Mouse (Mus musculus): ENCODE measurements at regions not wholly inside any gene's neighbourhood (a gene's known extent, or its start where the extent isn't known, plus 50 kb on each side); places are given as distances from the start of the nearest gene placed in this dataset.

DNA sequence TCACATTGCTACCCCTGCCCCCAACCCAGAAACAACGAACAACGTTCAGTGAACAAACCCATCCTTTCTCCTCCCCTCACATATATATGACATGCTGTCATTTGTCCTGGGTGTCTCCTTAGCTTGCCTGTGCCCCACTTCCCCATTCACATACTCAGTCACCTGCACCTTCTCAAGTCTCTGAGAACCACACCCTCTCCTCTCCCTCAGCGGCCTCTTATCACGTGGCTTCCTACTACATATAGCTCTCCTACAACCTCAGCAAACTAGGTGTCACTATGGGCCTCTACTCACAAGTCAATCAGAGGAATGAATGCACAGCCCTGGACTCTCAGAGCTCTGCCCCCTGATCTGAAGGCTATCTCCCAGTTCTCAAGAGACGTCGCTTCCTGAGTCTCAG lies 459.2 kb upstream of the Cdh11 start:
- Histone ChIP-seq H3K4me3 (ENCODE audit: low read depth, low read length) (no peak overlapping the region), H3K4me1 (ENCODE audit: control insufficient read depth, insufficient read depth, low read length) (no peaks in the 10 kb centered on the region), H3K36me3 (replicated peaks; ENCODE audit: control insufficient read depth, insufficient read depth, low read depth, low read length) (no peaks in the 10 kb centered on the region), H3K9me3 (replicated peaks; ENCODE audit: control insufficient read depth, low read length) (no peaks in the 10 kb centered on the region), H3K27me3 (ENCODE audit: control insufficient read depth, insufficient read depth, low read length) (no peaks in the 10 kb centered on the region), H3K4me2 (ENCODE audit: low read depth, low read length) (no peak overlapping the region), H3K9ac (replicated peaks; ENCODE audit: low read length) (no peak overlapping the region), H3K27ac (replicated peaks; ENCODE audit: low read depth, low read length) (no peak overlapping the region)
- ATAC-seq (replicated peaks; ENCODE audit: insufficient number of reproducible peaks, low FRiP score, low TSS enrichment, low read depth) (no peak), DNase-seq (ENCODE audit: low spot score) (no peak)
- 84% methylated on average over 6 of the region's 6 CpGs for WGBS

DNA sequence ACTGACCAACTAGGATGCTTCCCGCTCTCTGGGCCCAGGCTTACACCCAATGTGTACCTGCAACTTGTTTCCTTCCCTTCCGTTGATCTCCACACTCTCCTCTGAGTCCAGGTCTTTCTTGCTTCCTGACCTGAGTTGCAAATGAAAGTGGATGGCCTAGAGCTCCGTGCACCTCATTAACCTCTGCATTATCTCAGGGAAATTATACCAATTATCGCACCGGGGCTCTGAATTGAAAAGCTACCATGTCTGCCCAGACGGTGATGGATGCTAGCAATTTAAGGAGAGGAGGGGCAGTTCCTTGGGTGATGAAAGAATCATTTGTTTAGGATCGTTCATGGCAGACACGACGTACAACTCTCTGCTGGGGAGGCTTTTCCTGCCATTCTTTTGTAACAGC lies 460.4 kb upstream of the Cdh11 start:
- WGBS: 18% methylated on average over 9 of the region's 9 CpGs
- no peaks in the 10 kb centered on the region for H3K27me3 ChIP-seq (ENCODE audit: control insufficient read depth, insufficient read depth, low read length)
- no peak for ATAC-seq (replicated peaks; ENCODE audit: insufficient number of reproducible peaks, low FRiP score, low TSS enrichment, low read depth)
- no peaks in the 10 kb centered on the region for H3K36me3 ChIP-seq (replicated peaks; ENCODE audit: control insufficient read depth, insufficient read depth, low read depth, low read length)
- no peak overlapping the region for H3K9ac ChIP-seq (replicated peaks; ENCODE audit: low read length)
- no peak for DNase-seq (ENCODE audit: low spot score)
- H3K4me1 ChIP-seq (ENCODE audit: control insufficient read depth, insufficient read depth, low read length): no peaks in the 10 kb centered on the region
- no peak overlapping the region for H3K4me2 ChIP-seq (ENCODE audit: low read depth, low read length)
- no peaks in the 10 kb centered on the region for H3K9me3 ChIP-seq (replicated peaks; ENCODE audit: control insufficient read depth, low read length)
- no peak overlapping the region for H3K27ac ChIP-seq (replicated peaks; ENCODE audit: low read depth, low read length)
- H3K4me3 ChIP-seq (ENCODE audit: low read depth, low read length): no peak overlapping the region

- Histone ChIP-seq H3K4me2 (ENCODE audit: low read depth, low read length) (no peak overlapping the region), H3K27me3 (ENCODE audit: control insufficient read depth, insufficient read depth, low read length) (no peaks in the 10 kb centered on the region), H3K36me3 (replicated peaks; ENCODE audit: control insufficient read depth, insufficient read depth, low read depth, low read length) (no peaks in the 10 kb centered on the region), H3K4me1 (ENCODE audit: control insufficient read depth, insufficient read depth, low read length) (no peaks in the 10 kb centered on the region), H3K9me3 (replicated peaks; ENCODE audit: control insufficient read depth, low read length) (no peaks in the 10 kb centered on the region), H3K9ac (replicated peaks; ENCODE audit: low read length) (no peak overlapping the region), H3K4me3 (ENCODE audit: low read depth, low read length) (no peak overlapping the region), H3K27ac (replicated peaks; ENCODE audit: low read depth, low read length) (no peak overlapping the region)
- DNase-seq (ENCODE audit: low spot score) (no peak), ATAC-seq (replicated peaks; ENCODE audit: insufficient number of reproducible peaks, low FRiP score, low TSS enrichment, low read depth) (no peak)
Measured at GRCm38 (mm10) chr8:103261236-103261635, 475.8 kb upstream of the Cdh11 start.

DNA sequence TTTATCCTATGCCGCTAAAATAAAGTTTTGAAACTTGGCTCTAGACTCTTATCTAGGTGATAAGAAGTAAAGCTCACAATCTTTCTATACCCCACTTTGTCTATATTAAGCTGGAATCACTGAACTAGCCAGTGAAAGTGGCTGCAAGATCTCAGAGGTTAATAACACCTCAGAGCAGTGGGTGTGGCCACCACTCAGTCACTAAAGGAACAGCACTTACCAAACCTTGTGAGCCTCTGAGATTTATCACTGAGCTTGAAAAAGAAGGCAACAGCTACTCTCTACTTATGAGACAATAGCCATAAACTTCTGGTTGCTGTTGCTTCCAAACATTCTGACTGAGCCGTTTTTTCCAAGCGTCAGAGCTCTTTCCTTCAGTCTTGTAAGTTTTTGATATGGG lies 484.6 kb upstream of the Cdh11 start:
- Histone ChIP-seq H3K27me3 (ENCODE audit: control insufficient read depth, insufficient read depth, low read length) (no peaks in the 10 kb centered on the region), H3K4me1 (ENCODE audit: control insufficient read depth, insufficient read depth, low read length) (peaks cover 2% of the 10 kb centered on the region), H3K4me2 (ENCODE audit: low read depth, low read length) (no peak overlapping the region), H3K9ac (replicated peaks; ENCODE audit: low read length) (no peak overlapping the region), H3K9me3 (replicated peaks; ENCODE audit: control insufficient read depth, low read length) (no peaks in the 10 kb centered on the region), H3K27ac (replicated peaks; ENCODE audit: low read depth, low read length) (no peak overlapping the region), H3K36me3 (replicated peaks; ENCODE audit: control insufficient read depth, insufficient read depth, low read depth, low read length) (no peaks in the 10 kb centered on the region), H3K4me3 (ENCODE audit: low read depth, low read length) (no peak overlapping the region)
- 83% methylated on average over 3 of the region's 3 CpGs for WGBS
- DNase-seq (ENCODE audit: low spot score): no peak
- no peak for ATAC-seq (replicated peaks; ENCODE audit: insufficient number of reproducible peaks, low FRiP score, low TSS enrichment, low read depth)

DNA sequence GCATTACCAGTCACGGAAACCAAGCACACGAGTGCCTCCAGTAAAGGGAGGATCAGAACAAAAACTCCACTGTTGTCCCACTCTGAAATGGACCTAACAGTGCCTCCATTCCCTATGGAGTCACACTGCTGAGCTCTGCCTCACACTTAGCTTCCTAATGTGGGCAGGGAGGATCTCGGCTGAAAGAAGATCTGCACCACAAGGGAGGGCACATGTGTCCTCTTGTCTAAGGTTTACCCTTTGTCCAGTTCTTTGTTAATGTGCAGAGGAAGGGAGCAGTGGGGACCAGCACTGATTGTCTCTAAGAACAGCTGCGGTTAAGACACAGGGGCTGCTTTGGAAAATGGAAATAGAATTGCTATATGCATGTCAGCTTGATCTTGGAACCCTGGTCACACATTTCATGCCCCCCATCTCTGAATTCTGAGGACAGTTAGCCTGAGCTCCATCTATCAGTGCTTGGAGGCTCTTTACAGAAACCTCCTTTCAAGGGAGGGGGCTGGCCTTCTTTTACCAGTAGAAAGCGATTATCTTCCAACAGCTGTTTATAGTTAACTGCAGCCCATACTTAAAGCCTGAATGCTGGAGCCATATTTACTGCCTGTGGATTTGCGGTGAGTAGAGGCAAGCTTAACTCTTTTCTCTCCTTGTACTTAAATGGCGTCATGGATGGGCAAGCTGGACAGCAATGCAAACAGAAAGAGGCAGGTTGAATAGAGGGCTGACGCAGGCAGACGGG lies 485.5 kb upstream of the Cdh11 start:
- WGBS: 24% methylated on average over 9 of the region's 9 CpGs
- peak; percentile 85 for DNase-seq (ENCODE audit: low spot score)
- Histone ChIP-seq H3K9me3 (replicated peaks; ENCODE audit: control insufficient read depth, low read length) (no peaks in the 10 kb centered on the region), H3K27ac (replicated peaks; ENCODE audit: low read depth, low read length) (peak overlapping the region; percentile 59), H3K4me3 (ENCODE audit: low read depth, low read length) (no peak overlapping the region), H3K36me3 (replicated peaks; ENCODE audit: control insufficient read depth, insufficient read depth, low read depth, low read length) (no peaks in the 10 kb centered on the region), H3K9ac (replicated peaks; ENCODE audit: low read length) (no peak overlapping the region), H3K4me2 (ENCODE audit: low read depth, low read length) (no peak overlapping the region), H3K27me3 (ENCODE audit: control insufficient read depth, insufficient read depth, low read length) (no peaks in the 10 kb centered on the region), H3K4me1 (ENCODE audit: control insufficient read depth, insufficient read depth, low read length) (peaks cover 2% of the 10 kb centered on the region)
- peak; percentile 77 for ATAC-seq (replicated peaks; ENCODE audit: insufficient number of reproducible peaks, low FRiP score, low TSS enrichment, low read depth)

GRCm38 (mm10) chr8:103272305-103273079 lies 487.1 kb upstream of the Cdh11 start:
- Histone ChIP-seq H3K9ac (replicated peaks; ENCODE audit: low read length) (peak overlapping the region; percentile 25), H3K27ac (replicated peaks; ENCODE audit: low read depth, low read length) (peak overlapping the region; percentile 17; the same call in 1 of the 2 replicates)

GRCm38 (mm10) chr8:103273476-103273875 lies 488.0 kb upstream of the Cdh11 start:
- Histone ChIP-seq H3K36me3 (replicated peaks; ENCODE audit: control insufficient read depth, insufficient read depth, low read depth, low read length) (no peaks in the 10 kb centered on the region), H3K4me2 (ENCODE audit: low read depth, low read length) (no peak overlapping the region), H3K4me1 (ENCODE audit: control insufficient read depth, insufficient read depth, low read length) (peaks cover 2% of the 10 kb centered on the region), H3K27ac (replicated peaks; ENCODE audit: low read depth, low read length) (no peak overlapping the region), H3K27me3 (ENCODE audit: control insufficient read depth, insufficient read depth, low read length) (no peaks in the 10 kb centered on the region), H3K9me3 (replicated peaks; ENCODE audit: control insufficient read depth, low read length) (no peaks in the 10 kb centered on the region), H3K9ac (replicated peaks; ENCODE audit: low read length) (no peak overlapping the region), H3K4me3 (ENCODE audit: low read depth, low read length) (no peak overlapping the region)
- 92% methylated on average over 2 of the region's 2 CpGs for WGBS
- ATAC-seq (replicated peaks; ENCODE audit: insufficient number of reproducible peaks, low FRiP score, low TSS enrichment, low read depth): no peak
- DNase-seq (ENCODE audit: low spot score): no peak

More at GRCm38 (mm10) chr8:103272305-103273079, 487.1 kb upstream of the Cdh11 start:
- H3K27me3 ChIP-seq (ENCODE audit: control insufficient read depth, insufficient read depth, low read length): no peaks in the 10 kb centered on the region
- H3K4me3 ChIP-seq (ENCODE audit: low read depth, low read length): no peak overlapping the region
- no peak overlapping the region for H3K4me2 ChIP-seq (ENCODE audit: low read depth, low read length)
- no peaks in the 10 kb centered on the region for H3K36me3 ChIP-seq (replicated peaks; ENCODE audit: control insufficient read depth, insufficient read depth, low read depth, low read length)
- no peaks in the 10 kb centered on the region for H3K9me3 ChIP-seq (replicated peaks; ENCODE audit: control insufficient read depth, low read length)
- H3K4me1 ChIP-seq (ENCODE audit: control insufficient read depth, insufficient read depth, low read length): peaks cover 2% of the 10 kb centered on the region
- ATAC-seq (replicated peaks; ENCODE audit: insufficient number of reproducible peaks, low FRiP score, low TSS enrichment, low read depth) (peak; percentile 66; the same call in 1 of the 2 replicates), DNase-seq (ENCODE audit: low spot score) (peak; percentile 40)
- 20% methylated on average over 5 of the region's 5 CpGs for WGBS

DNA sequence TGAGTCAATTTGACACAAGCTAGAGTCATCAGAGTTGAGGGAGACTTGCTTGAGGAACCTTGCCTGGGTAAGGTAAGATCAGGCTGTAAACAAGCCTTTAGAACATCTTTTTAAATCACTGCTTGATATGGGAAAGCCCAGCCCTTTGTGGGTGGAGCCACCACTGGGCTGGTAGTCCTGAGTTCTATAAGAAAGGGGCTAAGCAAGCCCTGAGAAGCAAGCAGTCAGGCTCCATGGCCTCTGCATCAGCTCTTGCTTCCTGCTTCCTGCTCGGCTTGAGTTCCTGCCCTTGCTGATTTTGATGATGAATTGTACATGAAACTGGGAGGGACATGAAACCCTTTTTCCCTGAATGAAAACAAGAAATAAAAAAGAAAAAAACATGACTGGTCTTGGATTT lies 496.4 kb upstream of the Cdh11 start:
- no peaks in the 10 kb centered on the region for H3K36me3 ChIP-seq (replicated peaks; ENCODE audit: control insufficient read depth, insufficient read depth, low read depth, low read length)
- DNase-seq (ENCODE audit: low spot score) (no peak), ATAC-seq (replicated peaks; ENCODE audit: insufficient number of reproducible peaks, low FRiP score, low TSS enrichment, low read depth) (no peak)
- no peaks in the 10 kb centered on the region for H3K9me3 ChIP-seq (replicated peaks; ENCODE audit: control insufficient read depth, low read length)
- 48% methylated on average over 1 of the region's 1 CpGs for WGBS
- H3K9ac ChIP-seq (replicated peaks; ENCODE audit: low read length): no peak overlapping the region
- H3K27me3 ChIP-seq (ENCODE audit: control insufficient read depth, insufficient read depth, low read length): no peaks in the 10 kb centered on the region
- no peak overlapping the region for H3K4me2 ChIP-seq (ENCODE audit: low read depth, low read length)
- no peak overlapping the region for H3K4me3 ChIP-seq (ENCODE audit: low read depth, low read length)
- no peak overlapping the region for H3K27ac ChIP-seq (replicated peaks; ENCODE audit: low read depth, low read length)
- H3K4me1 ChIP-seq (ENCODE audit: control insufficient read depth, insufficient read depth, low read length): no peaks in the 10 kb centered on the region

All from embryonic facial prominence, embryonic 11.5 days (tissue).